Mouse (Mus musculus) liver, adult (tissue): Measurements from ENCODE around the gene Fancc.

Experiments
- GATA4 ChIP-seq: IDR thresholded peaks from 2 replicates; pipeline ENCODE4 v1.6.1; 2014; ENCODE audit warnings: mild to moderate bottlenecking, low read length; ENCODE audit not compliant: insufficient replicate concordance

The Fancc gene

GRCm38 (mm10) chr13:63326015-63326414 lies 171.1 kb downstream of the Fancc start:
- peak; percentile 85 for TF ChIP-seq GATA4

DNA sequence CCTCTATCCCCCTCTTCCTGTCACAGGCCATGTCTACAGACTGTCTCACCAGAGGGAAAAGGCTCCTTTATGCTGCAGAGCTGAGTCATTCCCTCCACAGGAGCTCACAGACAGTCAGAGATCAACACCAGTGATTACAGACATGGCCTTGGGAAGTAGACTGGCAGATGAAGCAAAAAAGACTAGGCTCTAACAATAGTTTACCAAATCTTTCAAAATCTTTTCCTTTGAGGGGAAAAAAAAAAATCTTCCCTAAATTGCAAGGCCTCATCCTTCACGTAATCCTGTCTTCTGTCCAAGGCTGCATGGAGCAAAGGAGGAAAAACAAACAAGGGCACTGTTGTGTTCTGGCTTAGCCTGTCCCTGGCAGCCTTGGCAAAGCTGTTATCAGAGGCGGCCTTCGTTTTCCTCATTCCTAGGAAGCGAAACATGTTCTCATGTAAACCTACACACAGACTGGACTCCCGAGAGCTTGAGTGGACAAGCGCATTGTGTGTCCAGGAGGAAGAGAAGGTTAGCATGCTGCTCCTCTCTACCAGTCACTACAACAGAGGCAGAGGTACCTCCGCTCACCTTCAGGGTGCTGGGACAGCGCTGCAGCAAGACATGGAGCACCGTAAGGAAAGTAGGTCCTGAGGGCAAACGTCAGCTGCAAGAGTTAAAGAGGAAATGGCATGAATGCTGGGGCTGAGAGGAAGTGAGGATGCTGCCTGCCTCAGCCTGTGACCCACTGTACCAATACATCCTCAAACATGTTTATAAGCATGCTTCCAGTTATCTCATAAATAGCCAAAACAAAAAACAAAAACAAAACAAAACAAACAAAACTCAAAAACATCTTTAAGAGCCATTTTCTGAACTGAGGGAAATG lies 171.9 kb downstream of the Fancc start:
- TF ChIP-seq GATA4, result peak; percentile 73; the same call in 1 of the 2 replicates

- TF ChIP-seq GATA4, result no peak
These were observed 172.8 kb downstream of the Fancc start for GRCm38 (mm10) chr13:63324311-63324710.

GRCm38 (mm10) chr13:63323286-63324075 lies 173.6 kb downstream of the Fancc start:
- no peak for TF ChIP-seq GATA4

GRCm38 (mm10) chr13:63322756-63323155 lies 174.3 kb downstream of the Fancc start:
- no peak for TF ChIP-seq GATA4

DNA sequence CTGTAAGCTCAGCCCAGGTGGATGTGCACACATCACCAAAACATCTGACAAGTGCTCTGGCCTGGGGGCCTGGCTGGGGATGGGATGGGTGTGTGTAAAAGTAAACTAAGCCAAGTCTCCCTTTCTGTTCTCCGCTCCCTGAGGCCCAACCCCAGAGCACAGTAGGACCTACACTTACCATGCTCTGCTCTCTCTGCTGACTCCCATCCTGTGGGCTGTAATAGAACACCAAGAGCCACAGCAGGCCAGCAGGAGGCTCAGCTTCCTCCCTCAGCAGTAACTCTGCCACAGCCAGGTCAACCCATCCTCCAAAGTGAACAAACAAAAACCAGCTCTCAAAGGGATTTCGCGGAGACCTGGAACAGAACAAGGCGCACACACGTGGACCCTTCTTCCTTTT lies 175.4 kb downstream of the Fancc start:
- no peak for TF ChIP-seq GATA4

DNA sequence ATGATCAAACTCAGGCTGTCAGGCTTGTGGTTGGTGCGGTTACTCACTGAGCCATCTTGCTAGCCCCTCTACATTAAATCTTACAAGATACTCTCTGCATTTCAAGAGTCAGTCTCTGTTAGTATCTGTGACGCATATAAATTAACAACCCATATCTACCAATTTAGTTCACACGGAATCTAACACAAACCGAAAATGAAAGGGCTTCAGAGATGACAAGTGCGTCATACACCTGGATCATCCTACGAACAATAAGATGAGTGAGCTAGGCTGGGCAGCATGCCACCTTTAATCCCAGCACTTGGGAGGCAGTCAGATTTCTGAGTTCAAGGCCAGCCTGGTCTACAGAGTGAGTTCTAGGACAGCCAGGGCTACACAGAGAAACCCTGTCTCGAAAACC lies 177.3 kb downstream of the Fancc start:
- TF ChIP-seq GATA4, result no peak

GRCm38 (mm10) chr13:63317681-63318104 lies 179.4 kb downstream of the Fancc start:
- no peak for TF ChIP-seq GATA4

DNA sequence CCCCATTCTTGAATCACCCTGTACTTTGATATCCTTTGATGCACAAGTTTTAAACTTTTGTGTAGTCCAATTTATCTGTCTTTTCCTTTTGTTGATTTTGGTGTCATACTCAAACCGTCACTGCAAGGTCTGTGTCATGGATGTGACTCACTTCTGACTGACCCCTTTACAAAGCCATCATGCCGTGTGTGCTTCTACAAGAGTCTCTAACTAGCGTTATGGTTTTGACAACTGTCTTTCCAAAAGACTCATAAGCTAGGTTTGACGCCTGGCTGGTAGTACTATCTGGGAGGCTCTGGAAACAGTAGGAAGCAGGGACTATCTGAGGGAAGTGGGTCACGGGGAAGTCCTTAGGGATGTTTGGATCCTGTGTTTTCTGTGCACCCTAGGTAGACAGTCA lies 180.7 kb downstream of the Fancc start:
- no peak for TF ChIP-seq GATA4

DNA sequence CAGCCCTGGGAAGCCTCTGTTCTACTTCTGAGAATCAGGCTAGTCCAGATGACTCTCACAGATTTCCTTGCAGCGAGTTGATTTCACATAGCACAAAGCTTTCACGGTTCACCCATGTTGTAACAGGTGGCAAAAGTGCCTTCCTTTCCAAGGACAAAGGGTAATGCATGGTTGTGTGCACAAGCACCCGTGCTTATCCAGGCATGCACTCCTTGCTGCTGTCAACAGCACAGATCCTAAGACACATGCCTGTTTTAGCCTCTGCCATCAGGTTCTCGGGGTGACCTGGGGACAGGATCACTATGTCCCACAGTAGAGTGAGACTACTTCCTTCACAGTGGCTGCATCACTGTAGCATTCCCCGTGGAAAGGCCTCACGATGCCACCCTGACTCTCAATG lies 181.3 kb downstream of the Fancc start:
- TF ChIP-seq GATA4, result no peak

GRCm38 (mm10) chr13:63314608-63314920 lies 182.5 kb downstream of the Fancc start:
- no peak for TF ChIP-seq GATA4

DNA sequence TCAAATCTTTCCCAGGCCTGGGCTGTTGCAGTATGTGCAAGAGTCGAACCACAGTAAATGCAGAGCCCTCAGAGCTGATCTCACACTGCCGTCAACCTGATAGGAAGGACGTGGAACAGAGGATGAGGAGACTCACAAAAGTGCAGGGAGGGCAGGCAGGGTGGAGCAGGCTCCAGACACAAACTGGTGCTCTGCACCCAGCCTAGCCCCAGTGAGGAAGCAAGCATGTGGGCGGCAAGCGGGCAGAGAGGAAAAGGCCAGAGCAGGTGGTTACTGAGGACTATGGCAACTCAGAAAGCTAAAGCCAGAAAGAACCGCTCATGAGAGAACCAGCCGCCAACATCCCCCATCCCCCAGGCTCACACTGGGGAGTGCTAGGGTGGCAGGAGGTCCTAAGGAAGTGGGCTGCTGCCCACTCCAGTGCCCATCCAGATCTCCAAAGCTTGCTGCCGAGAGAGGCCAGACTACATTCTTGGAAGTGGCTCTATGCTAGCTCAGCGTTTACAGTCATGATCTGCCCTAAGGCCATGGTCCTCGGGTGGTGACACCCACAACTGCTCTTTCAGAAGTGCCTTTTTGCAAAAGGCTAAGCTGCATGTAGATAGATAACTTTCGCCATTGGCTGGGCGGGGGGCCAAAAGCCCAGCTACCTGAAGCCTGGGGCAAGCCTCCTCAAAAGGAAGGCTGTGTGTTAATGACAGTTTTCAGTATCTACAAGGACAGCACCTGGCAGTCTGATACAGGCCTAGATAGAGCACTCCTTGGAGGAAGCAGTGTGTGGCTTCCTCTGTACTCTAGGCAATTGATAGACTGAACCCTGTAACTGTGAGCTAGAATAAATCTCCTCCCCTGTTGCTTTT lies 183.1 kb downstream of the Fancc start:
- TF ChIP-seq GATA4, result no peak

DNA sequence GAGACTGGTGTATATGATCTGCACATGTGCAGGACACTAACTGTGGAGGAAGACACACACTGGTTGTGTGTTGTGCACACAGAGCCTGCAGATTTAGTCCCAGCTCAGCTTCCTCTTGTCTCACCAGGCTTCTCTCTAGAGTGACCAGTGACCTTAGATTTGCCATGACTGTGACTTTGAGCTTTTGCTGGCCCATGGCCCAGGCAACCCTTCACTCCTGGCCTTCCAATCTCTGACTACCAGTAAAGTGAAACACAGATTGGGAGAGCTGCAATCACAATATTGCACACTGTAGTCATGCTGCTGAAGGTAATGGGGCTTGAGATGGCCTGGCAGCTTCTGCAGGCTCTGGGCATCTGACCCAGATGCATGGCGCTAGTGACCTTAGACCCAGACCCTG lies 183.8 kb downstream of the Fancc start:
- peak; percentile 45; the same call in 1 of the 2 replicates for TF ChIP-seq GATA4

- TF ChIP-seq GATA4, result no peak
These were observed 185.9 kb downstream of the Fancc start for GRCm38 (mm10) chr13:63311156-63311555.

- TF ChIP-seq GATA4, result no peak
These were observed 187.5 kb downstream of the Fancc start for GRCm38 (mm10) chr13:63309563-63309962.
